Mouse (Mus musculus): ENCODE results near the gene Htr2b. TPM values are rescaled to one million over a fixed set of nuclear protein-coding genes. Genes with fewer than 3 reads are reported as not detected.

Gene Htr2b
- polyA plus RNA-seq (2012; rRNA removed), result 0.53 and 0.99 TPM in 2 replicates

DNA sequence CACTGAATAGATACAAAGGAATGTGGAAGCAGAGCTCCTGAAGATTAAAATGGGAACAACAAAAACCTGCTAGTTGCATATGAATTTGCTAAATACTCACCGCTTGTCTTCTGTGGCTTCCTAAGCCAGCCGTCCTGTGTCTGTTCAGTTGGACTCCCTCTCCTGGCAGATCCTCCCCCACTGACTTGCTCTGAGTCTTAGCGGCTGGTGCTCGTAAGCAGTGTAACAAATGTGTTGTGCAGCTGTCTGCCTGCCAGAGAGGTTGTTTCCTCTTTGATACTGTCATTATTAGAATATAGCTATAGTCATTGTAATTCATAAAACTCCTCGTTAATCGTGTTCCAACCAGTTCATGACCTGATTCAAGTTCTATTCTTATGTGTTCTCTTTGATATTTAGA is at the start of gene Htr2b:
TSS of gene Htr2b (minus strand) at position 192 of the 400 bp plus-strand sequence.
- Histone ChIP-seq H3K4me3 (ENCODE audit: low read depth, low read length) (no peak within 1 kb of the TSS), H3K36me3 (ENCODE audit: control insufficient read depth, insufficient read depth, low read length) (peaks cover 17% of the 10 kb centered on the region), H3K27me3 (ENCODE audit: control insufficient read depth, insufficient read depth, low read length) (no peaks in the 10 kb centered on the region), H3K27ac (ENCODE audit: insufficient read depth, low read depth, low read length) (no peak within 1 kb of the TSS), H3K4me1 (ENCODE audit: control insufficient read depth, insufficient read depth, insufficient read length, low read length) (no peaks in the 10 kb centered on the region)
- TF ChIP-seq POLR2A (IDR thresholded peaks at IDR 0.05; ENCODE audit: low read depth, low read length) (no peak), CTCF (IDR thresholded peaks at IDR 0.05; ENCODE audit: extremely low read depth, insufficient read length, insufficient replicate concordance, low read depth, low read length) (no peak)
- 74% methylated on average over 6 of the region's 6 CpGs for WGBS

- H3K27ac ChIP-seq (ENCODE audit: insufficient read depth, low read depth, low read length), result no peak overlapping the region
- TF ChIP-seq POLR2A (IDR thresholded peaks at IDR 0.05; ENCODE audit: low read depth, low read length), result no peak
- no peak for TF ChIP-seq CTCF (IDR thresholded peaks at IDR 0.05; ENCODE audit: extremely low read depth, insufficient read length, insufficient replicate concordance, low read depth, low read length)
- no peak overlapping the region for H3K4me3 ChIP-seq (ENCODE audit: low read depth, low read length)
- 85% methylated on average over 5 of the region's 5 CpGs for WGBS
- H3K36me3 ChIP-seq (ENCODE audit: control insufficient read depth, insufficient read depth, low read length), result peaks cover 3% of the 10 kb centered on the region; the same call in 1 of the 2 replicates
- H3K4me1 ChIP-seq (ENCODE audit: control insufficient read depth, insufficient read depth, insufficient read length, low read length), result no peaks in the 10 kb centered on the region
- H3K27me3 ChIP-seq (ENCODE audit: control insufficient read depth, insufficient read depth, low read length), result no peaks in the 10 kb centered on the region
These were observed 49.3 kb upstream of the Htr2b start for GRCm38 (mm10) chr1:86161061-86161460.

GRCm38 (mm10) chr1:86160479-86160878 is 48.7 kb upstream of the Htr2b start:
- TF ChIP-seq POLR2A (IDR thresholded peaks at IDR 0.05; ENCODE audit: low read depth, low read length) (no peak), CTCF (IDR thresholded peaks at IDR 0.05; ENCODE audit: extremely low read depth, insufficient read length, insufficient replicate concordance, low read depth, low read length) (no peak)
- peaks cover 3% of the 10 kb centered on the region; the same call in 1 of the 2 replicates for H3K36me3 ChIP-seq (ENCODE audit: control insufficient read depth, insufficient read depth, low read length)
- H3K4me1 ChIP-seq (ENCODE audit: control insufficient read depth, insufficient read depth, insufficient read length, low read length), result no peaks in the 10 kb centered on the region
- H3K27ac ChIP-seq (ENCODE audit: insufficient read depth, low read depth, low read length), result no peak overlapping the region
- no peak overlapping the region for H3K4me3 ChIP-seq (ENCODE audit: low read depth, low read length)
- H3K27me3 ChIP-seq (ENCODE audit: control insufficient read depth, insufficient read depth, low read length), result no peaks in the 10 kb centered on the region
- WGBS, result 94% methylated on average over 5 of the region's 5 CpGs

DNA sequence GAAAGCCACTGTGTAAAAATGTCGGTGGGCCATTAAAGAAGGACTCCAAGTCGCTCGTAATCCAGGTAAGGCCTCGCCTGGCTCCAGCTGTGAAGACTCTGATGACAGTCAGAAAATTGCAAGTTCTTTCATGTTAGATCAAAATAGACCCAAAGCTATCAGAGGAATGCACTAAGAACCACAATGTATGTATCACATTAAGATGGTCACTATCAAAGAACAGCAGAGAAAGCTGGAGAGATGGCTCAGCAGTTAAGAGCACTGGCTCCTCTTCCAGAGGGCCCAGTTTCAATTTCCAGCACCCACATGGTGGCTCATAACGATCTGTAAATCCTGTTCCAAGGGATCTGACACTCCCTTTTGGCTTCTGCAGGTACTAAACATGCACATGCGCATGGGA is 48.3 kb upstream of the Htr2b start:
- WGBS, result 93% methylated on average over 6 of the region's 6 CpGs
- Histone ChIP-seq H3K27ac (ENCODE audit: insufficient read depth, low read depth, low read length) (no peak overlapping the region), H3K27me3 (ENCODE audit: control insufficient read depth, insufficient read depth, low read length) (no peaks in the 10 kb centered on the region), H3K4me3 (ENCODE audit: low read depth, low read length) (no peak overlapping the region), H3K4me1 (ENCODE audit: control insufficient read depth, insufficient read depth, insufficient read length, low read length) (peaks cover 2% of the 10 kb centered on the region; the same call in 1 of the 2 replicates), H3K36me3 (ENCODE audit: control insufficient read depth, insufficient read depth, low read length) (peaks cover 3% of the 10 kb centered on the region; the same call in 1 of the 2 replicates)
- TF ChIP-seq CTCF (IDR thresholded peaks at IDR 0.05; ENCODE audit: extremely low read depth, insufficient read length, insufficient replicate concordance, low read depth, low read length), result no peak
- no peak for TF ChIP-seq POLR2A (IDR thresholded peaks at IDR 0.05; ENCODE audit: low read depth, low read length)

GRCm38 (mm10) chr1:86156595-86156994 is 44.8 kb upstream of the Htr2b start:
- 89% methylated on average over 6 of the region's 6 CpGs for WGBS

GRCm38 (mm10) chr1:86156075-86156474 is 44.3 kb upstream of the Htr2b start:
- WGBS, result 85% methylated on average over 3 of the region's 3 CpGs
- Histone ChIP-seq H3K4me1 (ENCODE audit: control insufficient read depth, insufficient read depth, insufficient read length, low read length) (peaks cover 6% of the 10 kb centered on the region), H3K36me3 (ENCODE audit: control insufficient read depth, insufficient read depth, low read length) (no peaks in the 10 kb centered on the region), H3K4me3 (ENCODE audit: low read depth, low read length) (no peak overlapping the region), H3K27ac (ENCODE audit: insufficient read depth, low read depth, low read length) (no peak overlapping the region), H3K27me3 (ENCODE audit: control insufficient read depth, insufficient read depth, low read length) (no peaks in the 10 kb centered on the region)
- TF ChIP-seq POLR2A (IDR thresholded peaks at IDR 0.05; ENCODE audit: low read depth, low read length) (no peak), CTCF (IDR thresholded peaks at IDR 0.05; ENCODE audit: extremely low read depth, insufficient read length, insufficient replicate concordance, low read depth, low read length) (no peak)

More at GRCm38 (mm10) chr1:86156595-86156994, 44.8 kb upstream of the Htr2b start:
- H3K4me3 ChIP-seq (ENCODE audit: low read depth, low read length), result no peak overlapping the region
- 0 out of 2 replicates have a peak, but pooled peaks cover 3% of the 10 kb centered on the region for H3K36me3 ChIP-seq (ENCODE audit: control insufficient read depth, insufficient read depth, low read length)
- peaks cover 6% of the 10 kb centered on the region for H3K4me1 ChIP-seq (ENCODE audit: control insufficient read depth, insufficient read depth, insufficient read length, low read length)
- no peak overlapping the region for H3K27ac ChIP-seq (ENCODE audit: insufficient read depth, low read depth, low read length)
- H3K27me3 ChIP-seq (ENCODE audit: control insufficient read depth, insufficient read depth, low read length), result no peaks in the 10 kb centered on the region
- TF ChIP-seq CTCF (IDR thresholded peaks at IDR 0.05; ENCODE audit: extremely low read depth, insufficient read length, insufficient replicate concordance, low read depth, low read length), result no peak
- no peak for TF ChIP-seq POLR2A (IDR thresholded peaks at IDR 0.05; ENCODE audit: low read depth, low read length)

DNA sequence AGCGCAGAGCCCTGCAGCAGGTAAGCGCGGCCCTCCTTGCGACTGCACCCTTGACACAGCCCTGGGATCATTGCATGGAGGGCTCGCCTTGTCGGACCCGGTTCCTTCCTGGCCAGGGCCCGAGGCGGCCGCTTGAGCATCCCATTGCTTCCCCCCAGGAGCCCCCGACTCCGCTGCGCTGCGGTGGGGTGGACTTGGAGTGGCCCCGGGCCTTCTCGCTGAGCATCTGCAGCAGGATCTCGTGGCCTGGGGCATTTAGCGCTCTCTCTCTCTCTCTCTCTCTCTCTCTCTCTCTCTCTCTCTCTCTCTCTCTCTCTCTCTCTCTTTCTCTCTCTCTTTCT is 43.0 kb upstream of the Htr2b start:
- Histone ChIP-seq H3K36me3 (ENCODE audit: control insufficient read depth, insufficient read depth, low read length) (no peaks in the 10 kb centered on the region), H3K27me3 (ENCODE audit: control insufficient read depth, insufficient read depth, low read length) (no peaks in the 10 kb centered on the region), H3K4me3 (ENCODE audit: low read depth, low read length) (peak overlapping the region; percentile 69), H3K27ac (ENCODE audit: insufficient read depth, low read depth, low read length) (no peak overlapping the region), H3K4me1 (ENCODE audit: control insufficient read depth, insufficient read depth, insufficient read length, low read length) (peaks cover 6% of the 10 kb centered on the region)
- TF ChIP-seq POLR2A (IDR thresholded peaks at IDR 0.05; ENCODE audit: low read depth, low read length) (no peak), CTCF (IDR thresholded peaks at IDR 0.05; ENCODE audit: extremely low read depth, insufficient read length, insufficient replicate concordance, low read depth, low read length) (no peak)
- under 1% methylated on average over 18 of the region's 18 CpGs for WGBS
